Mouse (Mus musculus) embryonic fibroblast, embryonic 13.5 days (primary cell): ENCODE results near the gene Crb3.
A peak's percentile ranks its signal among the peaks of the same experiment; 100 is the strongest.

Experiments used
- CTCF ChIP-seq: IDR thresholded peaks from 2 replicates; pipeline ENCODE4 v1.5.1; 2011; ENCODE audit warnings: mild to moderate bottlenecking, control low read depth, low read length, moderate library complexity, borderline replicate concordance; ENCODE audit not compliant: insufficient read depth
- POLR2A ChIP-seq: IDR thresholded peaks from 2 replicates; pipeline ENCODE4 v1.6.1; 2011; ENCODE audit warnings: low read depth, mild to moderate bottlenecking, control low read depth, low read length, moderate library complexity

- peak; percentile 31; the same call in 1 of the 2 replicates for TF ChIP-seq POLR2A
- no peak for TF ChIP-seq CTCF
Measured at GRCm38 (mm10) chr17:57032854-57033253, 26.1 kb upstream of the Crb3 start.
